Mouse (Mus musculus) cerebellum, postnatal 4 days (tissue): ENCODE data around the gene Thumpd3.

Experiments
- DNase-seq, 2 experiments: peaks; one replicate each; pipeline ENCODE4 v3.0.0; 2022; ENCODE audit warnings: low spot score in 2 of 2, mixed read lengths in 1 of 2

Thumpd3 gene

DNA sequence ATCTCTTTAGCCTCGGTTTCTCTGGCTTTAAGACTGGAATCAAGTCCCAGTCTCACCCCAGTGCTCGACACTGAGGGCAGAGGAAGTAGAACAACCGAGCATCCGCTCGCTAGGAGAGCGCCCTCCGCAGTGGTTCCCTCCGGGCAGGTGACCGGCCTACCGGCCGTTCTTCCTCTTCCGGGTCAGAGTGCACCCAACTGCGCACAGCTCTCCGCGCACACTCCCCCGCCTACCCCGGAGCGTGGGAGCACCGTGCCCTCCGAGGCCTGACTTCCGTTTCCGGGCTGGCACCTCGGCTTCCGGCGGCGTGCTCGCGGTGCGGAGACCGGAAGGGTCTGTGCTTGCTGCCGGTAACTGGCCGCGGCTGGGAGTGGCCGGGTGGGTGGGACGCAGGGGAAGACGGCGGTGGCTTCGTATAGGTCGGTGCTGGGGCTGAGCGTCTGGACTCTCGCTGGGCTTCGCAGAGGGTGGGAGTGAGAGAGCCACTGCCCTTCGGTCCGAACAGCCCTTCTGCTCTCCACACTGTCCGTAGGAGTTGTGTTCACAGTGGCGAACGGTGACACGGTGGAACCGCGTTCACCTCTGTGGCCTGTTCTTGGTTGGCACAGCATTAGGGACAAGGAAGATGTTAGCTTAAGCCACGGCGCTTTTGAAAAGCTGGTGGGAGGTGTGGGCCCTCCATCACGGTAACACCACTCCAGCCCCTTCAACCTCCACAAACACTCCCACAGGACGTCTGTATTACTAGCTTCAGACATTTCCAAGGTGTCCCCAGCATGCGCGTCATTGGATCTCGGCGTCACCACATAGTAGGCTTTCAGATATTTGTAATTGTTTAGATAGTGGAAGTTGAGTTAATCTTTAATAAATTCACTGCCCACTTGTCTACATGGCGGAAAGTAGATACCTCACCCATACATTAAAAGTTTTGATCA is at the start of gene Thumpd3:
TSS of gene Thumpd3 (plus strand) at position 185 of the 935 bp plus-strand sequence.
- DNase-seq: peak; percentile 95 to 99

DNA sequence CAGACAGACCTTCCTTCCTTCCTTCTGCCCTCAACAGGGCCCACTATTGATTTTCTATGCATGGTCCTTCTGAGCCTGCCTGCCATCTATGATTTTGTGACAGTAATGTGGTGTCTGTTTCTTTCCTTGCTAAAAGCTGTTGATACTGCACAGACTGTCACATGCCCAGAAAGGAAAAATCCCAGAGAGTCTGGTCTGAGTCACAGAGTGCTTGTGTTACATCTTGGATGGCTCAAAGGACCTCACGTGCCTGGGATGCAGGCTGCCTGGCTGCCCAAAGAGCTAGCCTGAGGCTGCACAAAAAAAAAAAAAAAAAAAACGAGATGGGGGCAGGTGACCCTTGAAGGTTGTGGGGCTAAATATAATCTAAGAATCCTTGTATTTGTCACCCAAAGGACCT is 46.8 kb upstream of the Thumpd3 start:
- DNase-seq: no peak

DNA sequence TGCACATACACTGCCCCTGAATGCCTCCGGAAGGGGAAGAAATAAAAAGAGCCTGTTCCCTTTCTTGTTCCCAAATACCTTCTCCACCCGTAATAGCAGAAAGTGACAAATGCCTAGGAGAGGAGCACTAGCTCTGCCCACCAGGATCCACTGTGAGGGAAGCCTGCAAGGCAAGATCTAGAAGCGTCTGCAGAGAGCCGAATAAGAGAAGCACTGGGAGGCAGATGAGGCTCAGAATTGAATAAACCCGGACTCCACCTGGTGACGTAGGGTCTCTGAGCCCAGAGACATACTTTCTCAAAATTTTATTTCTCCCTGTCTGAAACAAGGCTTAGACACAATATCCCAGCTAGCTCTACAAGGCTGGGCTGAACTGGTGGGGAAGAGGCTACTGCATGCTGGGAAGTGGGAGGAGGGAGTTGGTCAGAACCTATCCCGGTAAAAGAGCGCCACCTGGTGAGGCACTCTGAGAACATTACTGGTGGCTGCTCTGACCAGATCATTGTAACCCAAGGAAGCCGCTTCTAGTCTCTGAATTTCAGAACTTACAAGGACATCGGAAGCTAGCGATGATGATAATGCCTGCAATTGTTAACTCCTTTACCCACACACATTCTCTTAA is 45.2 kb upstream of the Thumpd3 start:
- DNase-seq: peak; percentile 82 to 93

DNA sequence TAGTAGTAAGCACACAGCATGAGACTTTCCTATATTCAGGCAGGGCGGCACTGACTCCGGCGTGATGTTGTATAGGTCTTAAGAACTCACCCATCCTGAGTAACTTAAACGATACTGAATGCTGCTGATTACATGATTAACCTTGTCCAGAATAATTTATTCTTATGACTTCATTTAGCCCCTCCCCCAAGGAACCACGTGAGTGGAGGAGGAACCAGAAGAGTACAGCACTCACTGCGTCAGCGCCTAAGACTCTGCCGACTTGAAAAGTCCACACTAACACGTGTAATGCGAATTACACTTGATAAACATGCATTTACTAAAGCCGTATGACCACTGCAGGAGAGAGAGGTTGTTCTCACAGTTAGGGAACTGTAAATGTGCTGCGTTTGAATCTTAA is 44.3 kb upstream of the Thumpd3 start:
- no peak for DNase-seq

DNA sequence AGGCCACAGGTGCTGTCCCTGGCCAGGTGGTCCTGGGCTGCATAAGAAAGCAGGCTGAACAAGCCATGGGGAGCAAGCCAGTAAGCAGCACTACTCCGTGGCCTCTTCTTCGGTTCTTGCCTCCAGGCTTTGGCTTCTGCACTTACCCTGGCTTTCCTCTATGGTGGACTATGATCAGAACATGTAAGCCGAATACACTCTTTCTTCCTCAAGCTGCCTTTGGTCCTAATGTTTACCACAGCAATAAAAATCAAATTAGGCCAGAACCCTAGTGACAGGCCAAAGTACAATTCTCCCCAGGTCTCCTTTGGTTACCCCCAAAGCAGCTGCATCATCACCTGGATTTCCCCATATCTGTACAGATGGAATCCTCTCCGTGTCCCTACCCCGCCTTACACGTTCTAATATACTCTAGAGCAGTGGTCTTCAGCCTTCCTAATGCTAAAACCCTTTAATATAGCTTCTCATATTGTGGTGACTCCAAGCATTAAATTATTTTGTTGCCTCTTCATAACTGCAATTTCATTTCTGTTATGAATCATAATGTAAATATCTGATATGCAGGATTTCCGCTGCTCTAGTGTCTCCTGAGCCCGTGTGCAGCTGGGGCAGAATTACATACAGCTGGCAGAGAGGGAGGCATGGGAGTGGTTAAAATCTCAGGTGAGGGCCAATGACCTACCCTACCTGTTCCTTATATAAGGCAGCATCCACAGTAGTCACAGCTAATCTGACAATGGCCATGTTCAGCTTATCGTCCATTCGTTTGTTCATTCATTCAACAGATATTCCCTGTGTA is 42.5 kb upstream of the Thumpd3 start:
- DNase-seq: no peak

DNA sequence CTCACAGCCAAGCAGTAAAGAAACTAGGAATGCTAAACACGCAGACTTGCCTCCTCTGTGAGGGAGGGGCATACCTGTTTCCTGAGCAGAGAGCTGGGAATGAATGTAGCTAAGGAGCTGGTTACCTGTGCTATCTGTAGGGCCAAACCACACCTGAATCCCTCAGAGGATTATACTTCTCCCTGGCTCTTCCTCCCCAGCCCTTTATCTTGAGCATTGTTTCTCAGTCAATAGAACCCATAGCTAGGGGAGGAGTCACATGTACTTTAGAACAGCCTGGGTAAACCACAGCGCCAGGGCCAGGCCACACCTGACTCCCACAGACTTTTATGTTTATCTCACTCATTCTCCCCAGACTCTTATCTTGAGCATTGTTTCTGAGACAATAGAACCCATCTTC is 39.2 kb upstream of the Thumpd3 start:
- no peak for DNase-seq

DNA sequence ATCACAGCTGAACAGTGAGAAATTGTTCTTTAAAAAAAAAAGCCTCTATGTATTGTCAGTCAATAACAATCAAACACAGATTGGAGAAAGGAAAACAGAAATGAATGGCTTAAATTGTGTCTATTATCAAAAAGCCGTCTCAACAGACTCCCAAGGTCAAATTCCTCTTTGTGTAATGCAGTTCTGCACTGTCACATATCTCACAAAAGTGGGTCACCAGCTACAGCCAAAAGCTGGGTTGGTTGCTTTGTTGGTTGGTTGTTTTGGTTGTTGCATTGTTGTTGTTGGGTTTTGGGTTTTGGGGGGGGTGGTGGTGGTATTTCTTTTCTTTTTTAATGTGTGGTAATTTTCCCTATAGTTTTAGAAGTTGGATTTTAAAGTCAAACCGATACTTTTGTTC is 34.1 kb upstream of the Thumpd3 start:
- no peak for DNase-seq

DNA sequence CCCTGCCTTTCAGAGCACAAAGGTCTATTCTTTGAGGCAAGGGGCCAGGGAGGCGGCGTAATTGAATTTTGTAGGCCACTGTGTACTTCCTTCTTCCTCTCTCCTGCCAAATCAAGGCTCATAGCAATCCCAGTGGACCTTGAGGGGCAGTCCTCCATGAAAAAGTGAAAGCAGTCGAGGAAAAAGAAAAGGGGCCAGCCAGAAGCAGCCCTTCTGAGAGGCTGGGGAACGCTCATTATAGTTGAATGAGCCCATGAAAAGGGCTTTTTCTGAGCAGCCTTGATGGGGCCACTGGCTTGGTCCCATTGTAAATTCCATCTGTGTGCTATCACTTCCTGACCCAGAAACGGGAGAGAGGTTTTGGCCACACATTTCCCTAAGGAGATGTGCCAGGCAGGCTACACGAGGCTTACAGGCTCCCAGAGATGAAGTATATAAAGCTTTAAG is 33.5 kb upstream of the Thumpd3 start:
- DNase-seq: peak in 1 of 2 experiments; percentile 42

DNA sequence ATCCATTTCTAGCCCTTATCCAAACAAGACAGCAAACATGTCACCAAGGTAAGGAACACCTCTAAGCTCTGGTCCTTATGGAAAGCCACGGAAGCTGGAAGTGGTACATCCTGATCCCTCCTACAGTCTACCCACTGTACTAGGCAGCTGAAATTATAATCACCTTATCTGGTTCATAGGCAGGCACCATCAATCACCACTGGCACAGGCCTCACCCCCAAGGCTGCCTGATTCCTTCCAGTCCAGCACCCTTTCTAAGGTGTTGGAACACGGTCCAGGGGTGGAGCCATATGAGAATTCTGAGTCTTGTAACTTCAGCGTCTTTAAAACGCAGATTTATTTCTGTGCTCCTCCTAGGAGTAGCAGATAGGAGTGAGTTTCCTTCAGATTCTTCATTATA is 32.5 kb upstream of the Thumpd3 start:
- DNase-seq: no peak

DNA sequence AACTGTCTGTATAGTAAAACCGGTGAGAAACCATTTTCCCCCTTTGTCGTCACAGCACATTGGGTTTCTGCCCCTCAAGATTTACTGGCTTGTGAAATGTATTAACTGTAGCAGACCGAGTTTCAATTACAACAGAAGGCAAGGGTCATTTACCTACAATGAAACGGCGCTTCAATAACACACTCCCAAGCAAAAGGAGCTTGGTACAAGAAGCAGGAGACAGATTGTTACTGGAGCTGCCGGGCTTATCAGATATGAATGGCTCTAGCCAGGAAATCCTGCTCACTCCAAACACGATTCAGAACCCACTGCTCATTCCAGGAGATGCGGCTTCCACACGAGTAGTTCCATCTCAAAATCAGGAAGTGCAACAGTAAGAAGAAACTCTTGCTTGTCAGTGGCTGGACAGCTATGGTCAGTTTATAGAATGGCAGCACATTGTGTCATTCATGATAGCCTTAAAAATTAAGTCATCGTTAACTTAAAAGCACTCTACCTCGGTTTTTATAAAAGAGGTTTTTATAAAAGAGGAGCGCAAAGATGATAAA is 28.5 kb upstream of the Thumpd3 start:
- no peak for DNase-seq

DNA sequence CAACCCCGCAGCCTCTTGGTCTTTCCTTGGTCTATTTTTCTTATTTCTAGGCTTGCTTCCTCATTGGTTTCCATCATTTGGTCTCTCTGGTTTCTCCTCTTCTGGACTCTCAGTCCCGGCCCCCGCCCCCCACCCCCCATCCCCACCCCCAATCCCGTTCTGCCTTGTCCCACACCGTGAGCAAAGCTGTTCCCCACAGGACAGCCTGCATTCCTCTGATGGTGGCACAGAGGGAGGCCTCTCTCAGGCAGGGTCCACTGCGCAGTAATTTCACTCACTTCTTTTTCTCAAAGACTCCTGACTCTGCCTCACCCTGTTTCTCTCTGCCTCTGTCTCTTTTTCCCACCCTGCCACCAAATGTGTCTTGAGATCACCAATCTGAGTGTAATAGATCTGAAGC is 27.9 kb upstream of the Thumpd3 start:
- no peak for DNase-seq

DNA sequence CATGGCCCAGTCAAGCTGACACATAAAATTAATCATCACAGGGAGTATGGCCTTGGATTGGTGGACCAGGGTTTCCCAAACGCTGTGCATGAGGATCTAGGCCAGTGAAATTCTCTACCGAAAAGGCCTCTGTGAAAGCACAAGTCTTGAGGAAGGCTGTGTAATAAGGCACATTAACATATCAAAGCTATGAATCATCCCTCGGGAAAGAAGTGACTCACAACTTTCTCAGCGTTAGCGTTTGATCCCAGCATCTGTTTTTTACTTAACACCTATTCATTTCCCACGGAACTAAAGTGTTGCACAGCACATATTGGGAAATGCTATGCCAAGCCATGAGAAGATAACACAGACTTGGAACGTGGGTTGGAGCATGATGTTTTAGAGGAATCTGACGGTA is 21.2 kb upstream of the Thumpd3 start:
- no peak for DNase-seq

DNA sequence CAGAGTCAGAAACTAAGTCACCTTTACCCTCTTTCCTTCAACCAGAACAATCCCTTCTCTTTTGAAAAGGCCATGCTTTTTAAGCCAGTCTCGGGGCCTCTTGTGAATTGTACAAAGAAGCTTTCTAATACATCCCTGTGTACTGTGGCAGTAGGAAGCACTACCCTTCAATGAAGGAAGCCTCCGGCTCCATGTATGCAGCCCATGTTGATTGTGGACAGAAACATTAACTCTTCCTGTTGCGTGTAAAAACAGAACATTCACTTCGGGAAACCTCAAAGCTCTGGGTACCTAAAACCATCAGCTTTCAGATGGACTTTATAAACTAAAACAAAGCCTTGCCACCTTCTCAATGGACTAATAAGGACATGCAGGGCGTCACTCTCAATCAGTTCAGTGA is 20.3 kb upstream of the Thumpd3 start:
- no peak for DNase-seq

DNA sequence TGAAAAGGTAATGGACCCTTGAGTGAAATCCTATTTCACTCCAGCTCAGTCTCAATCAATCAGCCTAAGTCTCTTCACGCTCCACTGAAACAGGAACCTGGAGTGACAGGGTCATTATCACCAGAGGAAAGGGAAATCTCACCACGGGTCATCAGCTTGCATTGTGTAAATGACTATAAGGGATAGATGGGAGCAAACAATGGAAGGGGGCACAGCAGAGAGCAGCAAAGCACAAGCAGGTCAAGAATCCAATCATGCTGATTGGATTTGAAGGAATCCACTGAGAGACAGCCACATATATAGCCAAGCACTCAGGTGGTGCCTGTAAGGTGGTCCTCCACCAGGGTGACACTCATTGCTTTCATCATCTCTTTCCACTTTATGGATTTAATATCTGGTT is 18.6 kb upstream of the Thumpd3 start:
- DNase-seq: no peak

DNA sequence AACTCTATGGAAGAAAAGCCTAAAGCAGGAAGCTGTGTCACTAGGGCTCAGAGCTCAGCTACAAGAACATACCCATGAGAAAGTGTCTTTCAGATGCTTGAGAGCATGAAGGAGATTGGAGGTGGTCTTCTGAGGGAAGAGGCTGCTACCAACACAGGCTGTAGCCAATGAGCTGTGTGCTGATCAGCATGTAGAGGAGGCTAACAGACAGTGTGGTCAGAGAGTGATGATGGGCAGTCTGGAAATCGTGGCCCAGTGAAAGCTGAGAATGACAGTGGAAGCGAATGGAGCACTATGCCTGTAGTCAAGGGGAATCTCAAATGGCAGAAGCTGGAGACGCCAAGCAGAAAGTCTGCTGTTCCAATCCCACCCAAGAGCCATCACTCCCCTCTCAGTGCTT is 17.0 kb upstream of the Thumpd3 start:
- no peak for DNase-seq

DNA sequence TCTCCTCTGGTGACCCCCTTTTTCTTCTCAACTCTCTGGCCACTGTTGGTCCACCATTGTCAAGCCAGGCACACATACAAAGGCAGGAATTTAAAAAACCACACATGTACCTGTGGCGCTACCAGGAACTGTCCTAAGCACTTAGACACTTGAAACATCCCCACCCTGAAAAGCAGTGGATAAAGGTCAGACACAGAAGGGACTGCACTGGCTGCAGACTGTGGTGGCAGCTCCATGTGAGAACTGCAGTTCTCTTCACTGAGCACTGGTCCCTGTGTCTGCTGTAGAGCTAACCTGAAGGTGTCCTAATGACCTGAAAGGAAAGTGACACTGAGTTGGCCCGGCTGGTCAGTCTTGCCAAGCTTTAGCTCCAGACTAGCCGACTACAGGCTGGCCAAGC is 15.5 kb upstream of the Thumpd3 start:
- no peak for DNase-seq

DNA sequence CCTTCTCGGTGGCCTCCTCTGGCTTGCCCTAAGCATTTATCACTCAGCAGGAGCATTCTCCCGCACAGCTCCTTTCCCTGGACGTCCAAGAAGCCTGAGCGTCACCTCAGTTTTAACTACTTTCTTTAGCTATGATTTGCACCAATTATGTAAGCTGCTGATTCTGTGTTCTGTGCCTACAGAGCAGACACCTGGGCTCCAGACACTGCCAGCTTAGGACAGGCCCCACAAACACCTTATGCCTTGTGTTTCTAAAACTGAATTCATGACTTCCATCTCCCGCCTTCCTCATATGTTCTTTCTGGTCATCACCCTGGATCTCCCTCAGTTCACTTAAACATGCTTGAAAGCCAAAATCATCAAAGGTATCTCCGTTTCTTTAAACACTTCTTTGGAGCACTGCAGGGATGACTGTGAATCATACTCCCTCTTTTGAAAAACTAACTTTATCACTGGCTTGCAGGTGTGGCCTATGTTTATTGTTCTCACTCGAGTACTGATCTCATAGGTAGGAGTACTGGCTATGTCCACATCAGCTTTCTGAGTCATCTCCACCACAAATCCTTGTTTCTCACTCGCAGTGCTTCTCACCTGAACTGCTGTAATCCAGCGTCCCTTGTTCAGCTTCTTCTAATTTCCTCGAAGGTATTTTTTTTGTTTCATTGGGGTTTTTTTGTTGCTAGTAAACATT is 14.9 kb upstream of the Thumpd3 start:
- no peak for DNase-seq

DNA sequence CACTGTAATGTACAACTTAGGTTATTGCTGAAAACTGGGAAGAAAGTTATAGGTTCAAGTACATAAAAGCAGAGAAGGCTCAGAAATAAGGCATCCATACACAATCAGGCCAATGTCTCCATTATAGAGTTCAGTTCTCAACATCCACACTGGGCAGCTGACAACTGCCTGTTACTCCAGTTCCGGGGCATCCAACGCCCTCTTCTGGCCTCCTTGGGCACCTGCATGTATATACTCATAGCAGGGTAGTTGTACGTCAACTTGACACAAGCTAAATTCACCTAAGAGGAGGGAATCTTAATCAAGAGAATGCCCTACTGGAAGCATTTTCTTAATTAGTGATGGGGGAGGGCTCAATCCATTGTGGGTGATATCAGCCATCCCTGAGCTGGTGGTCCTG is 13.9 kb upstream of the Thumpd3 start:
- DNase-seq: no peak

DNA sequence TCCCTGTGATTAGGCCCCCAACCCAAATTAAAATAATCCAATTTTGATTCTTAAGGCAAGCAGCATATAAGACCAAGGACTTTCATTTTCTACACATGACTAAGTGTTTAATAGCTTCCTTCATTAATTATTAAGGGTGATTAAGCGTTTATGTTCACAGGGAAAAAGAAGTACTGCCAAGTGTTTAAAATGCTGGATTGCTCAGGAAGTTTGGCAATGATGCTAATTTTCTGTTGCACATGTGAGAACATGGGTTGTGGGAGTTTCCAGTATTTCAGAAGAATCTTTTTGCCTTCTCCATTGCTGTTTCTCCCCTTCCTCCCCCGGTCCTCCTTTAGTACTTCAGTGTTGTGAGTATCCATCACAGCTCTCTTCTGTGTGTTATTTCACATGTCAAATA is 12.8 kb upstream of the Thumpd3 start:
- DNase-seq: no peak

DNA sequence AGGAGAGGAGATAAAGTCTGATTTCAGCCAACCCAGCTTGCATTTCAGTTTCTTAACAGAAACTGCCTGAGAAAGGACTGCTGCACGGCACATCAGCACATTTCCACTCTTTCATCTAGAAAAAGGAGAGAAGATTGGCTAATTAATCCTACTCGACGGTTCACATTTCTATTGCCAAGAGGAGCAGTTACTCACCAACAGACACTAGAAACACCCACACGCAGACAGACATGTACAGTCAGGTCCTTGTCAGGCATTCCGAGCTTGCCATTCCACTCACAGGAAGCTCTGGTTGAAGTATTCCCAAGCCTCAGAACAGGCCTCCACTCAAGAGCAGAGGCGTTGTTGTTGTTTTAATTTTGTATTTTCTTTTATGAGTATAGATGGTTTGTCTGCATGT is 11.6 kb upstream of the Thumpd3 start:
- DNase-seq: no peak

DNA sequence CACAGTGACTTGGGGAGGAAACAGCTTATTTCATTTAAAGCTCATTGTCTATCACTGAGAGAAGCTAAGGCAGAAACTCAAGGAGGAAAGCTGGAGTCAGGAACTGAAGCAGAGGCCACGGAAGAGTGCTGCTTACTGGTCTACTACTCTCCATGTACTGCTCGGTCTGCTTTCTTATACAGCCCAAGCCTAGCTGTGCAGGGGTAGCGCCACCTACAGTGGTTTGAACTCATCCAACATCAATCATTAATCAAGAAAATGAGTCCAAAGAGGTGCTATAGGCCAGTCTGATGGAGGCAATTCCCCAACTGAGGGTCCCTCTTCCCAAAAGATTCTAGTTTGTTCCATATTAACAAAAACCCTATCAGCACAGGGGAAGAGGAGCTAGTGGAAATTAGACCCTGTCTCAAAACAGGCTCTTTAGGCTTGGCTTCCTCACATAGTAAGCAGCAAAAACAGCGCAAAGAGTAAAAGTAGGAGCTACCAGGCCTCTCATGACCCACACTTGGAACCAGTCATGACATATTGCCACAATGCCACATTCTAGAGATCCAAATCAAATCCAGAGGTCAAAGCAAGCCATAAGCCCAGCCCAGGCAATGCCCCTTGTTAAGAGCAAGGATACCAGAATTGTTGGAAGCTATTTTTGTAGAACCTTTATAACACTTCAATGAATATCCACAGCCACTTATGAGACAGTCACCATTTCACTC is 9.4 kb upstream of the Thumpd3 start:
- DNase-seq: no peak
